Mouse (Mus musculus): ENCODE measurements around the gene Rpl27a.

DNA sequence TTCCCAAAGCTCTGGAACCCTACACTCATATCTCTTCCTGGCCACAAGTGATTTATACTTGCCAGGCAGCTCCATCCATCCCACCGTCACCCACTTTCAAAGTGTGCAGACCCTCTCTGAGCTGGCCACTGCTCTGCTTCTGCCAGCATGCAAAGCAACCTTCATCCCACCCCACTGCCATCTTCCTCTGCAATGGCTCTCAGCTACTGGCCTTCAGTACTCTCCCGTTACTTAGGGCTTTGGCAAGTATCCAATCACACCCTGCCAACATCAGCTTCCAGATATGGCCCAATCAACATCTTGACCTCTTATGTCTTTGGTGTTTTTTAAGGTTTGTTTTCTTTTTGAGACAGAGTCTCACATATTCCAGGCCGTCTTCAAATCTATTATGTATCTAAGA is 41.0 kb upstream of the Rpl27a start:
- TF ChIP-seq CTCF (IDR thresholded peaks at IDR 0.05), result no peak
- no peak for TF ChIP-seq POLR2A (IDR thresholded peaks at IDR 0.05; ENCODE audit: insufficient read depth, low read depth, low read length)
- TF ChIP-seq EP300 (IDR thresholded peaks at IDR 0.05; ENCODE audit: insufficient read depth, low read depth, low read length), result no peak

All from heart, adult 2 months (tissue).